Mouse (Mus musculus) midbrain, embryonic 11.5 days (tissue): ENCODE results near the gene Xpnpep2. TPM values are rescaled to one million over a fixed set of nuclear protein-coding genes. Genes with fewer than 3 reads are reported as not detected.

Experiments used
- ATAC-seq: fragments of 200-750 bp; cut with Nextera tagmentation; 2 replicates; pipeline ENCODE4 v1.8.0; 2017; ENCODE audit warnings: moderate TSS enrichment, moderate library complexity; ENCODE audit not compliant: low FRiP score
- DNase-seq: peaks from one replicate; pipeline ENCODE4 v3.0.0; 2015; ENCODE audit warnings: low spot score; ENCODE audit errors: missing footprints
- H3K27ac ChIP-seq: fragments of 300-500 bp; sonication (generic); 2 replicates; pipeline ENCODE4 v1.5.1; 2014; ENCODE audit warnings: low read depth, low read length
- H3K27me3 ChIP-seq: fragments of 300-500 bp; sonication (generic); 2 replicates; pipeline ENCODE4 v1.6.1; 2014; ENCODE audit warnings: mild to moderate bottlenecking, low read length, moderate library complexity, mixed read lengths; ENCODE audit not compliant: control insufficient read depth, insufficient read depth
- H3K36me3 ChIP-seq: fragments of 300-500 bp; sonication (generic); 2 replicates; pipeline ENCODE4 v1.6.1; 2014; ENCODE audit warnings: mild to moderate bottlenecking, low read length, moderate library complexity, mixed read lengths; ENCODE audit not compliant: control insufficient read depth, insufficient read depth
- H3K4me1 ChIP-seq: fragments of 300-500 bp; sonication (generic); 2 replicates; pipeline ENCODE4 v1.6.1; 2014; ENCODE audit warnings: low read length; ENCODE audit not compliant: control insufficient read depth, insufficient read depth
- H3K4me2 ChIP-seq: fragments of 300-500 bp; sonication (generic); 2 replicates; pipeline ENCODE4 v1.6.1; 2014; ENCODE audit warnings: mild to moderate bottlenecking, moderate library complexity
- H3K4me3 ChIP-seq: fragments of 300-500 bp; sonication (generic); 2 replicates; pipeline ENCODE4 v1.5.1; 2014; ENCODE audit warnings: low read depth, low read length
- H3K9ac ChIP-seq: fragments of 300-500 bp; sonication (generic); 2 replicates; pipeline ENCODE4 v1.6.1; 2014; ENCODE audit warnings: low read length
- H3K9me3 ChIP-seq: fragments of 300-500 bp; sonication (generic); 2 replicates; pipeline ENCODE4 v1.6.1; 2016; ENCODE audit warnings: low read length; ENCODE audit not compliant: control insufficient read depth
- WGBS: fragments of 180-500 bp; shearing (Covaris S2); extraction: QIAGEN DNeasy Blood & Tissue Kit; methylation state at CpG from one replicate; pipeline ENCODE4 v1.1.7; 2014; 5-methylcytosine and 5-hydroxymethylcytosine counted together
- polyA plus RNA-seq: library from polyadenylated mRNA; unstranded; fragments of >200 nt; fragmentation: Nextera tagmentation; extraction: Ambion mirVana; gene quantifications from 2 replicates; pipeline ENCODE4 v1.2.1, GENCODE M21; 2014

The Xpnpep2 gene
- polyA plus RNA-seq, 1 experiment from 2014 or later, result 2.9 TPM

- Histone ChIP-seq H3K36me3 (no peaks in the 10 kb centered on the region), H3K4me3 (no peak overlapping the region), H3K4me1 (no peaks in the 10 kb centered on the region), H3K4me2 (no peak overlapping the region), H3K27me3 (no peaks in the 10 kb centered on the region), H3K27ac (no peak overlapping the region), H3K9me3 (no peaks in the 10 kb centered on the region), H3K9ac (no peak overlapping the region)
- 77% methylated on average over 3 of the region's 3 CpGs for WGBS
- no peak for ATAC-seq
- DNase-seq, result no peak
Observed at GRCm38 (mm10) chrX:48184703-48185102, 76.2 kb downstream of the Xpnpep2 start.

Other genes with a start within 250 kb of the Xpnpep2 start
- 30.8 and 35.4 TPM in 2 replicates for gene Smarca1, start 215.8 kb upstream of the Xpnpep2 start, polyA plus RNA-seq
- gene Ocrl, start 196.3 kb upstream of the Xpnpep2 start, polyA plus RNA-seq, result 21.5 and 26.1 TPM in 2 replicates
- 2.7 and 2.9 TPM in 2 replicates for gene Apln, start 73.9 kb upstream of the Xpnpep2 start, polyA plus RNA-seq
- gene Sash3, start 37.7 kb downstream of the Xpnpep2 start, polyA plus RNA-seq, result 1.1 and 1.2 TPM in 2 replicates
- gene Zdhhc9, start 100.2 kb downstream of the Xpnpep2 start, polyA plus RNA-seq, result 3.6 and 3.7 TPM in 2 replicates
- 21.4 and 23.1 TPM in 2 replicates for gene Utp14a, start 148.1 kb downstream of the Xpnpep2 start, polyA plus RNA-seq
- 4.2 and 4.7 TPM in 2 replicates for gene Bcorl1, start 232.6 kb downstream of the Xpnpep2 start, polyA plus RNA-seq